8 mouse cellular contexts compared by ENCODE assay signal in genomic region chr17:56074097-56074826, GRCm38 (mm10). TPM values are rescaled to one million over a fixed set of nuclear protein-coding genes. Genes with fewer than 3 reads are reported as not detected.
DNase-seq lines count a peak whose midpoint lies in the region; ATAC-seq and TF ChIP-seq lines count a peak whose summit lies in the region.

No protein-coding gene starts in this region.

- H3K4me3 ChIP-seq in embryonic facial prominence, embryonic 15.5 days (replicated peaks), result peak overlapping the region; percentile 82
- peak overlapping the region; percentile 77 for H3K4me3 ChIP-seq in heart, adult 2 months
- peak overlapping the region; percentile 84 for H3K4me3 ChIP-seq in liver, embryonic 12.5 days
- peak overlapping the region; percentile 44 for H3K4me3 ChIP-seq in myocyte

- peak overlapping the region; percentile 68 for H3K4me2 ChIP-seq in embryonic facial prominence, embryonic 15.5 days (replicated peaks)
- H3K4me2 ChIP-seq in liver, embryonic 12.5 days, result peak overlapping the region; percentile 96
- peak overlapping the region; percentile 90 for H3K4me2 ChIP-seq in myocyte (ENCODE audit: low read depth)

- peaks cover 28% of the 10 kb centered on the region for H3K4me1 ChIP-seq in embryonic facial prominence, embryonic 15.5 days
- H3K4me1 ChIP-seq in heart, adult 2 months (ENCODE audit: control insufficient read depth, insufficient read depth, low read length), result peaks cover 2% of the 10 kb centered on the region
- peaks cover 34% of the 10 kb centered on the region for H3K4me1 ChIP-seq in liver, embryonic 12.5 days

- TF ChIP-seq POLR2A in heart, adult 2 months (IDR thresholded peaks at IDR 0.05; ENCODE audit: insufficient read depth, low read depth, low read length), result no peak
- peak; percentile 25 for TF ChIP-seq POLR2A in myocyte (IDR thresholded peaks at IDR 0.05; ENCODE audit: insufficient read length, low read depth)

- intact Hi-C loops in heart, adult 2 months (cut with DNase I), result loop anchor here (2.0 kb wide), 1 partner anchor 35 kb away; no protein-coding TSS in a partner anchor

- 7% methylated on average over 22 of the region's 22 CpGs for WGBS in embryonic facial prominence, embryonic 15.5 days
- WGBS in heart, adult 2 months, result 4% methylated on average over 22 of the region's 22 CpGs
- whole genome bisulfite sequencing in liver, embryonic 12.5 days (ENCODE audit: insufficient replicate concordance), result 7% methylated on average over 22 of the region's 22 CpGs

- no peak for TF ChIP-seq CTCF in heart, adult 2 months (IDR thresholded peaks at IDR 0.05)

- peaks cover 36% of the 10 kb centered on the region for H3K36me3 ChIP-seq in embryonic facial prominence, embryonic 15.5 days
- H3K36me3 ChIP-seq in heart, adult 2 months (ENCODE audit: control insufficient read depth, insufficient read depth, low read length), result no peaks in the 10 kb centered on the region
- peaks cover 40% of the 10 kb centered on the region for H3K36me3 ChIP-seq in liver, embryonic 12.5 days
- peaks cover 17% of the 10 kb centered on the region for H3K36me3 ChIP-seq in myocyte (ENCODE audit: control insufficient read depth, insufficient read depth)

- TF ChIP-seq EP300 in heart, adult 2 months (IDR thresholded peaks at IDR 0.05; ENCODE audit: insufficient read depth, low read depth, low read length), result no peak

- H3K27me3 ChIP-seq in embryonic facial prominence, embryonic 15.5 days, result no peaks in the 10 kb centered on the region
- no peaks in the 10 kb centered on the region for H3K27me3 ChIP-seq in heart, adult 2 months (ENCODE audit: control insufficient read depth, insufficient read depth, low read length)
- no peaks in the 10 kb centered on the region for H3K27me3 ChIP-seq in liver, embryonic 12.5 days (replicated peaks)
- H3K27me3 ChIP-seq in myocyte (ENCODE audit: control insufficient read depth, insufficient read depth, insufficient read length), result no peaks in the 10 kb centered on the region

- no peak overlapping the region for H3ac ChIP-seq in myocyte (ENCODE audit: control insufficient read depth, insufficient read length)

- peak overlapping the region; percentile 75 for H3K9ac ChIP-seq in embryonic facial prominence, embryonic 15.5 days
- peak overlapping the region; percentile 78 for H3K9ac ChIP-seq in heart, adult 2 months (ENCODE audit: low read depth, low read length)
- peak overlapping the region; percentile 81 for H3K9ac ChIP-seq in liver, embryonic 12.5 days

- peak; percentile 21 for ATAC-seq in embryonic facial prominence, embryonic 15.5 days (ENCODE audit: insufficient number of reproducible peaks, low FRiP score, low TSS enrichment, low read depth)
- peak; percentile 30 for ATAC-seq in liver, embryonic 12.5 days

- peak; percentile 96 for DNase-seq in 3T3-L1 (ENCODE audit: low read depth, low spot score)
- DNase-seq in adrenal gland, postnatal 10 days, result peak; percentile 93
- DNase-seq in heart, adult 2 months, result peak; percentile 84 to 85
- peak; percentile 85 to 91 for DNase-seq in kidney, adult 8-10 months
- peak; percentile 74 to 83 for DNase-seq in spleen, postnatal 36 days (ENCODE audit: low spot score in 2 of 2)

- no peaks in the 10 kb centered on the region for H3K79me2 ChIP-seq in heart, adult 2 months (replicated peaks; ENCODE audit: control insufficient read depth, insufficient read depth, low read length)
- H3K79me2 ChIP-seq in myocyte (ENCODE audit: control insufficient read depth, insufficient read depth), result no peaks in the 10 kb centered on the region

- H3K27ac ChIP-seq in embryonic facial prominence, embryonic 15.5 days (replicated peaks), result peak overlapping the region; percentile 97
- H3K27ac ChIP-seq in heart, adult 2 months, result peak overlapping the region; percentile 89
- peak overlapping the region; percentile 98 for H3K27ac ChIP-seq in liver, embryonic 12.5 days

- no peaks in the 10 kb centered on the region for H3K9me3 ChIP-seq in embryonic facial prominence, embryonic 15.5 days (replicated peaks)
- H3K9me3 ChIP-seq in liver, embryonic 12.5 days (replicated peaks), result no peaks in the 10 kb centered on the region

TF ChIP-seq in myocyte, 11 proteins besides CTCF, POLR2A, EP300 and RAD21:
- TF ChIP-seq POLR2AphosphoS2 (IDR thresholded peaks at IDR 0.05; ENCODE audit: insufficient read length, low read depth) (peak; percentile 17), E2F4 (IDR thresholded peaks at IDR 0.05; ENCODE audit: insufficient read depth) (no peak)
TF ChIP-seq in myocyte: peak in this region for 1.

RNA-seq across cellular contexts. Expression of gene Ubxn6, which starts 0.6 kb away (rescaled TPM):
- total RNA-seq in adrenal gland, postnatal 10 days (2021), result 10 to 100 TPM; 77.5 to 78.9 TPM
- 46.4 and 51.6 TPM in 2 replicates for polyA plus RNA-seq in embryonic facial prominence, embryonic 15.5 days (2015; fragmentation: Nextera tagmentation; extraction: Ambion mirVana)
- 10 to 100 TPM; 47.6 to 53.5 TPM for total RNA-seq in heart, adult 2 months (2021)
- 64.4 and 79.3 TPM in 2 replicates for polyA plus RNA-seq in heart, adult 2 months (2012; rRNA removed)
- 15.8 and 17.9 TPM in 2 replicates for polyA plus RNA-seq in liver, embryonic 12.5 days (2016; fragmentation: Nextera tagmentation; extraction: Ambion mirVana)
- 54.3 TPM for polyA plus RNA-seq in myocyte (2012; fragmentation: generic; extraction: Trizol)

RNA-seq across cellular contexts. Expression of gene Hdgfl2, which starts 5.2 kb away (rescaled TPM):
- 10 to 100 TPM; 45.3 to 54.0 TPM for total RNA-seq in adrenal gland, postnatal 10 days (2021)
- polyA plus RNA-seq in embryonic facial prominence, embryonic 15.5 days (2015; fragmentation: Nextera tagmentation; extraction: Ambion mirVana), result 112 and 119 TPM in 2 replicates
- total RNA-seq in heart, adult 2 months (2021), result 10 to 100 TPM; 32.5 to 35.0 TPM
- 30.2 and 31.5 TPM in 2 replicates for polyA plus RNA-seq in heart, adult 2 months (2012; rRNA removed)
- polyA plus RNA-seq in liver, embryonic 12.5 days (2016; fragmentation: Nextera tagmentation; extraction: Ambion mirVana), result 86.7 and 89.4 TPM in 2 replicates
- 56.4 TPM for polyA plus RNA-seq in myocyte (2012; fragmentation: generic; extraction: Trizol)

RNA-seq across cellular contexts. Expression of gene Chaf1a, which starts 34.0 kb away (rescaled TPM):
- 10 to 100 TPM in 1 of 2 experiments, 1 to 10 TPM in 1; 8.4 to 10.9 TPM for total RNA-seq in adrenal gland, postnatal 10 days (2021)
- polyA plus RNA-seq in embryonic facial prominence, embryonic 15.5 days (2015; fragmentation: Nextera tagmentation; extraction: Ambion mirVana), result 21.6 and 23.0 TPM in 2 replicates
- total RNA-seq in heart, adult 2 months (2021), result 1 to 10 TPM in 1 of 2 experiments, under 1 TPM in 1; 0.99 to 1.3 TPM
- polyA plus RNA-seq in heart, adult 2 months (2012; rRNA removed), result 0.45 and 0.67 TPM in 2 replicates
- 34.3 and 37.6 TPM in 2 replicates for polyA plus RNA-seq in liver, embryonic 12.5 days (2016; fragmentation: Nextera tagmentation; extraction: Ambion mirVana)
- 8.0 TPM for polyA plus RNA-seq in myocyte (2012; fragmentation: generic; extraction: Trizol)

RNA-seq across cellular contexts. Expression of gene Plin4, which starts 35.3 kb away (rescaled TPM):
- total RNA-seq in adrenal gland, postnatal 10 days (2021), result 10 to 100 TPM; 75.7 to 89.2 TPM
- polyA plus RNA-seq in embryonic facial prominence, embryonic 15.5 days (2015; fragmentation: Nextera tagmentation; extraction: Ambion mirVana), result 0.08 TPM in 1 of 2 replicates, not detected in the other
- 100 to 1,000 TPM; 151 to 170 TPM for total RNA-seq in heart, adult 2 months (2021)
- polyA plus RNA-seq in heart, adult 2 months (2012; rRNA removed), result 114 and 167 TPM in 2 replicates
- polyA plus RNA-seq in liver, embryonic 12.5 days (2016; fragmentation: Nextera tagmentation; extraction: Ambion mirVana), result 0.05 and 0.06 TPM in 2 replicates
- polyA plus RNA-seq in myocyte (2012; fragmentation: generic; extraction: Trizol), result 0.30 TPM

RNA-seq across cellular contexts. Expression of gene Sh3gl1, which starts 37.8 kb away (rescaled TPM):
- 10 to 100 TPM; 49.3 to 50.7 TPM for total RNA-seq in adrenal gland, postnatal 10 days (2021)
- polyA plus RNA-seq in embryonic facial prominence, embryonic 15.5 days (2015; fragmentation: Nextera tagmentation; extraction: Ambion mirVana), result 194 and 201 TPM in 2 replicates
- total RNA-seq in heart, adult 2 months (2021), result 10 to 100 TPM; 13.6 to 14.3 TPM
- polyA plus RNA-seq in heart, adult 2 months (2012; rRNA removed), result 26.4 and 27.4 TPM in 2 replicates
- polyA plus RNA-seq in liver, embryonic 12.5 days (2016; fragmentation: Nextera tagmentation; extraction: Ambion mirVana), result 66.4 and 67.9 TPM in 2 replicates
- 66.9 TPM for polyA plus RNA-seq in myocyte (2012; fragmentation: generic; extraction: Trizol)

Comparison
In these comparisons a context has a peak if more than half of its experiments do, and no peak if none do; other contexts are left out.
1. Peak in every context shown above with its lines: DNase-seq, ATAC-seq, H3K4me3 ChIP-seq and H3K27ac ChIP-seq.